Comparison of ENCODE assay signal across 8 mouse cellular contexts in the genomic region with DNA sequence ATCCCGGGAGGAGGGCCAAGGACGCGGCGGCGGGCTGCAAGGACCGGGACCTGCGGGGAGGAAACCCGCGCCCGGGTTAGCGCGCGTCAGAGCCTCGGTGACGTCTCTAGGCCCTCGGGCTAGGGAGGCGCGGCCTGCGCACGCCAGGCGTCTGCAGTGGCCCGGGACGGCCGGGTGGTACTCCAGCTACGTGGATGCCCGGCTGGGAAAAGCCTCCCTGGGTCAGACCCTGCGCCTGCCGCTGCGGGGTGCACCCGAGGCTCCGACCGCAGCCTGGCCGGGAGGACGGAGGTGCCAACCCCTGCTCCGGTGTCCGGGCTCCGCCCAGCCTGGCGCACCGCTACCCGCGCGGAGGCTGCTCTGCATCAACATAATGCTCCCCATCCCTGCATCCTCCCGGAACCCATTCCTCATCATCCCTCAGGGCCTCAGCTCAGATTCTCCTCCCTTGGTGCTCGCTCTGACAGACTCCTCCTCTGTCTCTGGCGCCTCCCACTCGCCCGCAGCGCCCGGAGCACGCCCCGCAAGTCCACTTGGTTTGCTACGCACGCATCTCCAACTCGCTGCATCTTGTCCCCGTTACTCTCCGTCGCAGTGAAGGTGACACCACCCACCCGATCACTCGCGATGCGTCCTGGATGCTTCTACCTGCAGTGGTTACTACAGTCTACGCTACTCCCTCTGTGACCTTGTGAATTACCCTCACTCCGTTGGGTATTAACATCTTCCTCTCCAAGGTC. TPM values are rescaled to one million over a fixed set of nuclear protein-coding genes. Genes with fewer than 3 reads are reported as not detected.
A peak's percentile ranks its signal among the peaks of the same experiment; 100 is the strongest.
DNase-seq lines count a peak whose midpoint lies in the region; ATAC-seq and TF ChIP-seq lines count a peak whose summit lies in the region.

No protein-coding gene starts in this region.

- no peak for DNase-seq in CH12.LX (ENCODE audit: extremely low read depth)
- DNase-seq in cerebellum, adult 11 months = peak; percentile 86
- peak; percentile 81 for DNase-seq in forebrain, postnatal 0 days
- DNase-seq in heart, postnatal 36 days = peak; percentile 64 to 67
- peak; percentile 70 to 82 for DNase-seq in layer of hippocampus, adult 2 months (ENCODE audit: low spot score in 2 of 2)
- peak; percentile 75 for DNase-seq in lung, embryonic 14.5 days
- peak; percentile 44 for DNase-seq in thymus, postnatal 14 days

- no peaks in the 10 kb centered on the region for H3K36me3 ChIP-seq in CH12.LX (replicated peaks in 1 of 2; ENCODE audit: control insufficient read depth in 1 of 2, insufficient read depth in 1 of 2, low read length in 1 of 2)
- H3K36me3 ChIP-seq in forebrain, postnatal 0 days (ENCODE audit: insufficient read depth) = no peaks in the 10 kb centered on the region
- H3K36me3 ChIP-seq in lung, embryonic 14.5 days (ENCODE audit: insufficient read depth) = no peaks in the 10 kb centered on the region

- H3K9ac ChIP-seq in CH12.LX (ENCODE audit: insufficient read depth, low read depth) = peak overlapping the region; percentile 41; the same call in 1 of the 2 replicates
- peak overlapping the region; percentile 93 for H3K9ac ChIP-seq in forebrain, postnatal 0 days
- H3K9ac ChIP-seq in lung, embryonic 14.5 days = peak overlapping the region; percentile 49

- TF ChIP-seq POLR2A in CH12.LX (IDR thresholded peaks at IDR 0.05; ENCODE audit: low read depth, low read length) = no peak
- peak; percentile 40 for TF ChIP-seq POLR2A in olfactory bulb, adult 2 months (IDR thresholded peaks at IDR 0.05; ENCODE audit: insufficient read depth, low read depth, low read length)

- in situ Hi-C loops in CH12.LX (cut with MboI; ENCODE audit: low pct_ligation_motif_present, low pct_unique_long_range_greater_than_20kb, low sequenced_read_pairs) = loop anchor here (5.0 to 10.0 kb wide), 2 partner anchors 72 to 385 kb away; no protein-coding TSS in a partner anchor

- peak overlapping the region; percentile 55 to 71 (median 64) for H3K4me3 ChIP-seq in CH12.LX (replicated peaks in 1 of 3; ENCODE audit: low read depth in 2 of 3, low read length in 2 of 3, poor library complexity in 1 of 3)
- peak overlapping the region; percentile 65 for H3K4me3 ChIP-seq in forebrain, postnatal 0 days (ENCODE audit: low read depth, low read length)
- peak overlapping the region; percentile 82 for H3K4me3 ChIP-seq in layer of hippocampus, adult 2 months
- peak overlapping the region; percentile 63 for H3K4me3 ChIP-seq in lung, embryonic 14.5 days (ENCODE audit: low read depth, low read length)
- H3K4me3 ChIP-seq in olfactory bulb, adult 2 months (ENCODE audit: insufficient read depth, low read depth, low read length) = peak overlapping the region; percentile 82

- no peak for TF ChIP-seq EP300 in CH12.LX (IDR thresholded peaks at IDR 0.05; ENCODE audit: low read length)

- dilution Hi-C loops in CH12.LX (cut with MboI; ENCODE audit: extremely low pct_ligation_motif_present, extremely low pct_unique_long_range_greater_than_20kb, low sequenced_read_pairs) = no loop called here

- peaks cover 26% of the 10 kb centered on the region for H3K27me3 ChIP-seq in CH12.LX (replicated peaks)
- 0 out of 2 replicates have a peak, but pooled peaks cover under 1% of the 10 kb centered on the region for H3K27me3 ChIP-seq in forebrain, postnatal 0 days (ENCODE audit: insufficient read depth, low read length)
- peaks cover 30% of the 10 kb centered on the region for H3K27me3 ChIP-seq in lung, embryonic 14.5 days (ENCODE audit: insufficient read depth, low read length)

- no peak for TF ChIP-seq CTCF in CH12.LX (conservative IDR thresholded peaks at IDR 0.05 in 1 of 2, IDR thresholded peaks at IDR 0.05 in 1 of 2; ENCODE audit: low read depth in 2 of 2, low read length in 2 of 2)
- no peak for TF ChIP-seq CTCF in forebrain, postnatal 0 days (IDR thresholded peaks at IDR 0.05; ENCODE audit: low read depth)
- no peak for TF ChIP-seq CTCF in layer of hippocampus, adult 2 months (conservative IDR thresholded peaks at IDR 0.05)
- no peak for TF ChIP-seq CTCF in lung, embryonic 14.5 days (IDR thresholded peaks at IDR 0.05; ENCODE audit: low read depth)
- TF ChIP-seq CTCF in olfactory bulb, adult 2 months (IDR thresholded peaks at IDR 0.05; ENCODE audit: insufficient read depth, low read depth, low read length) = no peak

- no peaks in the 10 kb centered on the region for H3K79me2 ChIP-seq in CH12.LX (replicated peaks; ENCODE audit: control insufficient read depth, extremely low read depth, insufficient read depth, poor library complexity, severe bottlenecking)

- H3K27ac ChIP-seq in CH12.LX (ENCODE audit: insufficient read depth, low read depth) = no peak overlapping the region
- H3K27ac ChIP-seq in forebrain, postnatal 0 days (ENCODE audit: low read depth, low read length) = peak overlapping the region; percentile 91
- H3K27ac ChIP-seq in layer of hippocampus, adult 2 months = peak overlapping the region; percentile 96
- no peak overlapping the region; the same call in 1 of the 2 replicates for H3K27ac ChIP-seq in lung, embryonic 14.5 days (ENCODE audit: low read depth)
- peak overlapping the region; percentile 95 for H3K27ac ChIP-seq in olfactory bulb, adult 2 months (ENCODE audit: insufficient read depth, low read depth, low read length)

- WGBS in forebrain, postnatal 0 days = 3% methylated on average over 61 of the region's 63 CpGs
- under 1% methylated on average over 56 of the region's 63 CpGs for WGBS in lung, embryonic 14.5 days
- WGBS in olfactory bulb, adult 2 months = under 1% methylated on average over 63 of the region's 63 CpGs

- TF ChIP-seq RAD21 in CH12.LX (IDR thresholded peaks at IDR 0.05; ENCODE audit: low read depth, low read length) = no peak

- ATAC-seq in forebrain, postnatal 0 days = peak; percentile 78
- peak; percentile 56 for ATAC-seq in lung, embryonic 14.5 days (ENCODE audit: insufficient read depth)

- peaks cover 6% of the 10 kb centered on the region for H3K9me3 ChIP-seq in CH12.LX (replicated peaks; ENCODE audit: low read length)
- H3K9me3 ChIP-seq in forebrain, postnatal 0 days (ENCODE audit: low read length) = no peaks in the 10 kb centered on the region
- H3K9me3 ChIP-seq in lung, embryonic 14.5 days (ENCODE audit: low read depth, low read length) = no peaks in the 10 kb centered on the region

- peak overlapping the region; percentile 73 for H3K4me2 ChIP-seq in CH12.LX (ENCODE audit: insufficient read depth, low read depth, poor library complexity, severe bottlenecking)
- peak overlapping the region; percentile 92 for H3K4me2 ChIP-seq in forebrain, postnatal 0 days (ENCODE audit: low read depth)
- H3K4me2 ChIP-seq in lung, embryonic 14.5 days = peak overlapping the region; percentile 99

- H3K4me1 ChIP-seq in CH12.LX (ENCODE audit: control insufficient read depth in 1 of 2, insufficient read depth in 2 of 2) = peaks cover 5 to 23% of the 10 kb centered on the region in 2 experiments
- H3K4me1 ChIP-seq in forebrain, postnatal 0 days (ENCODE audit: insufficient read depth) = peaks cover 7% of the 10 kb centered on the region; the same call in 1 of the 2 replicates
- peaks cover 15% of the 10 kb centered on the region for H3K4me1 ChIP-seq in lung, embryonic 14.5 days (ENCODE audit: insufficient read depth)
- peaks cover 17% of the 10 kb centered on the region for H3K4me1 ChIP-seq in olfactory bulb, adult 2 months (ENCODE audit: control insufficient read depth, insufficient read depth, low read length)

- intact Hi-C loops in heart, postnatal 36 days (cut with DNase I) = loop anchor here (5.0 kb wide), 3 partner anchors 117 to 373 kb away; partner anchors contain the start of gene Cry2

TF ChIP-seq in CH12.LX, 34 proteins besides CTCF, POLR2A, EP300 and RAD21:
- TF ChIP-seq MAZ (IDR thresholded peaks at IDR 0.05; ENCODE audit: low read depth, low read length) (no peak), UBTF (IDR thresholded peaks at IDR 0.05; ENCODE audit: low read depth, low read length) (peak; percentile 59; the same call in 1 of the 2 replicates), TBP (conservative IDR thresholded peaks at IDR 0.05; ENCODE audit: low read depth, low read length) (no peak), PAX5 (IDR thresholded peaks at IDR 0.05; ENCODE audit: low read length) (no peak), MXI1 (IDR thresholded peaks at IDR 0.05; ENCODE audit: low read depth, low read length) (no peak), ELF1 (IDR thresholded peaks at IDR 0.05; ENCODE audit: low read depth, low read length) (0 out of 2 replicates have a peak, but pooled peaks have one; percentile 28), HCFC1 (IDR thresholded peaks at IDR 0.05; ENCODE audit: low read depth, low read length) (no peak), NRF1 (IDR thresholded peaks at IDR 0.05; ENCODE audit: low read depth, low read length) (peak; percentile 49; the same call in 1 of the 2 replicates)

RNA-seq across cellular contexts. Expression of gene Phf21a, which starts 33.3 kb away (rescaled TPM):
- 12.0 and 12.3 TPM in 2 replicates for total RNA-seq in CH12.LX (2012; rRNA removed)
- total RNA-seq in CH12.LX (2014; rRNA removed) = 8.8 and 10.2 TPM in 2 replicates
- 24.5 and 28.0 TPM in 2 replicates for polyA plus RNA-seq in CH12.LX (2012; ENCODE audit: insufficient read length, low read depth)
- total RNA-seq in forebrain, postnatal 0 days (2014; rRNA removed) = 107 and 146 TPM in 2 replicates
- 24.6 and 34.4 TPM in 2 replicates for polyA plus RNA-seq in forebrain, postnatal 0 days (2015; fragmentation: Nextera tagmentation; extraction: Ambion mirVana)
- 10 to 100 TPM; 24.8 to 30.1 TPM for total RNA-seq in heart, postnatal 36 days (2021)
- 100 to 1,000 TPM; 160 to 162 TPM for total RNA-seq in layer of hippocampus, adult 2 months (2021)
- polyA plus RNA-seq in lung, embryonic 14.5 days (2014; fragmentation: Nextera tagmentation; extraction: Ambion mirVana) = 24.9 and 26.1 TPM in 2 replicates
- 643 TPM in 1 of 2 replicates, not detected in the other for polyA plus RNA-seq in olfactory bulb, adult 2 months (2012; ENCODE audit: insufficient read depth, insufficient read length, low replicate concordance, missing spikeins)

RNA-seq across cellular contexts. Expression of gene Creb3l1, which starts 35.3 kb away (rescaled TPM):
- 0.29 and 0.59 TPM in 2 replicates for total RNA-seq in CH12.LX (2012; rRNA removed)
- total RNA-seq in CH12.LX (2014; rRNA removed) = 0.08 and 0.27 TPM in 2 replicates
- 1.5 and 2.0 TPM in 2 replicates for polyA plus RNA-seq in CH12.LX (2012; ENCODE audit: insufficient read length, low read depth)
- total RNA-seq in forebrain, postnatal 0 days (2014; rRNA removed) = 1.4 and 2.0 TPM in 2 replicates
- polyA plus RNA-seq in forebrain, postnatal 0 days (2015; fragmentation: Nextera tagmentation; extraction: Ambion mirVana) = 2.9 TPM in 2 replicates
- 1 to 10 TPM; 4.4 TPM for total RNA-seq in heart, postnatal 36 days (2021)
- 1 to 10 TPM; 3.2 to 3.6 TPM for total RNA-seq in layer of hippocampus, adult 2 months (2021)
- 18.6 and 19.3 TPM in 2 replicates for polyA plus RNA-seq in lung, embryonic 14.5 days (2014; fragmentation: Nextera tagmentation; extraction: Ambion mirVana)
- not detected in 2 replicates for polyA plus RNA-seq in olfactory bulb, adult 2 months (2012; ENCODE audit: insufficient read depth, insufficient read length, low replicate concordance, missing spikeins)

Comparison
In these comparisons a context has a peak if more than half of its experiments do, and no peak if none do; other contexts are left out.
1. H3K27ac ChIP-seq: peak in forebrain, postnatal 0 days (single experiment), layer of hippocampus, adult 2 months (single experiment) and olfactory bulb, adult 2 months (single experiment); none in CH12.LX (single experiment) and lung, embryonic 14.5 days (single experiment).
2. H3K9ac ChIP-seq: peak in every context shown above with its lines; median percentile 93 in forebrain, postnatal 0 days; 49 in lung, embryonic 14.5 days; 41 in CH12.LX.
3. Peak in every context shown above with its lines, with median percentiles within 50 percentile points of each other: H3K4me2 ChIP-seq and H3K4me3 ChIP-seq.